Mouse (Mus musculus): ENCODE measurements at regions not wholly inside any gene's neighbourhood (a gene's known extent, or its start where the extent isn't known, plus 50 kb on each side); places are given as distances from the start of the nearest gene placed in this dataset.
A peak's percentile ranks its signal among the peaks of the same experiment; 100 is the strongest.

DNA sequence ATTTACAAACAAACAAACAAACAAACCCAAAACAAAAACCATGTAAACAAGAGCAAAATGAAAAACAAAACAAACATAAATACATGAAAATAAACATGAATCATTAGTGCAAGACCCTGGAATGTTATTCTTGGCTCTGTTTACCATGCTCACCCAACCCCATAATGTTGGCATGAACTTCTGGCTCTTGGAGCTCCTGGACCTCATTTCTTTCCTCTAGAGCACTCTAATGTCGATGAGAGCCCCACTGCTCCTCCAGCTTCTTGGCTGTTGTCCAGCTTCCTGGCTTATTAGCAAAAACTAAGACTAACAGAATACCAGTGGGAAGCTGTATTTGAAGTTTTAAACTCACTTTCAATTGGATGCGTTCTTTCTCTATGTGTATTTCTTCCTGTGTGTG is 81.3 kb upstream of the Gm21830 start:
- Histone ChIP-seq H3K27ac (ENCODE audit: insufficient read depth, low read depth, low read length) (no peak overlapping the region; the same call in 1 of the 2 replicates), H3K36me3 (ENCODE audit: control insufficient read depth, insufficient read depth, low read length) (no peaks in the 10 kb centered on the region), H3K4me3 (ENCODE audit: insufficient read depth, low read depth, low read length) (no peak overlapping the region), H3K27me3 (replicated peaks; ENCODE audit: control insufficient read depth, insufficient read depth, low read length) (no peaks in the 10 kb centered on the region), H3K4me1 (ENCODE audit: control insufficient read depth, insufficient read depth, low read length) (no peaks in the 10 kb centered on the region)
- DNase-seq, result peak; percentile 66
- TF ChIP-seq CTCF (conservative IDR thresholded peaks at IDR 0.05; ENCODE audit: insufficient read depth, insufficient read length, low read depth, low read length) (no peak), POLR2A (IDR thresholded peaks at IDR 0.05; ENCODE audit: low read depth, low read length) (no peak)
- 24% methylated on average over 2 of the region's 2 CpGs for WGBS

DNA sequence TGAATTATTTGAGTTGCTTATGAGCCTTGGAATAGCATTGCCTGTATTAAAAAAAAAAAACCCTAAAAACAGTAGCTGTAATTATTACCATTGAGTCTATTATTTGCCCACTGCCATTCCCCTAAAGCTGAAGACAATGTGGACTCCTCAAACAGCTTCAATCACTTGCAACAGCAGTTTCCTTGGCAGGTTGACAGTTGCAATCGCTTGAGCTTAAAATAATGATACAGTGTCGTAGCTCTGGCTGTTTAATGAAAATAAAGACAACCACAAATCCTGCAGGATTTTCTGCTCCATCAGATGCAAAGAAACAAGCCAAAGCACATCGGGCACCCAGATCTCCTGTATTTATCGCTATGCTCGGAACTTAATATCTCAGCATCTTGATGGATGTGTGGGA is 68.8 kb upstream of the Gm21830 start:
- DNase-seq, result no peak
- Histone ChIP-seq H3K36me3 (ENCODE audit: control insufficient read depth, insufficient read depth, low read length) (no peaks in the 10 kb centered on the region), H3K27me3 (replicated peaks; ENCODE audit: control insufficient read depth, insufficient read depth, low read length) (no peaks in the 10 kb centered on the region), H3K4me3 (ENCODE audit: insufficient read depth, low read depth, low read length) (no peak overlapping the region), H3K27ac (ENCODE audit: insufficient read depth, low read depth, low read length) (no peak overlapping the region), H3K4me1 (ENCODE audit: control insufficient read depth, insufficient read depth, low read length) (no peaks in the 10 kb centered on the region)
- WGBS, result 37% methylated on average over 5 of the region's 5 CpGs
- TF ChIP-seq POLR2A (IDR thresholded peaks at IDR 0.05; ENCODE audit: low read depth, low read length) (no peak), CTCF (conservative IDR thresholded peaks at IDR 0.05; ENCODE audit: insufficient read depth, insufficient read length, low read depth, low read length) (no peak)
